Comparison of ENCODE assay signal across 8 mouse cellular contexts in the genomic region with DNA sequence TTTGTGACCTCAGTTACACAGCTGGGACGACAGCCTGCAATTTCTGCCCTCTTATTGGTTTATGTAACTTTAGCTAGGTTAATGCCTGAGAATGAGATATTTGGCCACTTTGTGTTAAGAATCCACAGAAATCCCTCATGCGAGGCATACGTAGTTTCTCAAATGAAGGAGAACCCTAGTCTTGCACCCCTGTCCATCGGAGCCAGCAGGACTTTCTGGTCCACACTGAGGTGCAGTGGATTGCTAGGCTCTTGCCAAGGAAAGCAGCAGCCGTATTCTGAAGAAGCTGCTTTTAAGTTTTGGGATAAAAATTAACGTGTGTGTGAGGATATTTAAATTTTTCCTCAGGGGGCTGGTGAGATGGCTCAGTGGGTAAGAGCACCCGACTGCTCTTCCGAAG. TPM values are rescaled to one million over a fixed set of nuclear protein-coding genes. Genes with fewer than 3 reads are reported as not detected.
DNase-seq lines count a peak whose midpoint lies in the region; ATAC-seq and TF ChIP-seq lines count a peak whose summit lies in the region.

No protein-coding gene starts in this region.

- no peak for DNase-seq in heart, adult 18-20 months
- DNase-seq in liver, postnatal 0 days = no peak
- DNase-seq in T-cell, adult 2 months (ENCODE audit: low spot score) = no peak
- DNase-seq in left cerebral cortex, adult 18-20 months (ENCODE audit: low spot score in 2 of 2) = no peak
- no peak for DNase-seq in lung, postnatal 10 days

- H3K4me1 ChIP-seq in heart, embryonic 16.5 days (ENCODE audit: control insufficient read depth, insufficient read depth, low read length) = peaks cover 15% of the 10 kb centered on the region
- H3K4me1 ChIP-seq in E14TG2a.4 (replicated peaks; ENCODE audit: low read depth, low read length) = peaks cover 44% of the 10 kb centered on the region
- H3K4me1 ChIP-seq in forebrain, embryonic 16.5 days (replicated peaks; ENCODE audit: control insufficient read depth, insufficient read depth, low read length) = peaks cover 24% of the 10 kb centered on the region
- peaks cover 23% of the 10 kb centered on the region for H3K4me1 ChIP-seq in liver, postnatal 0 days (ENCODE audit: insufficient read depth)

- no peaks in the 10 kb centered on the region for H3K27me3 ChIP-seq in heart, embryonic 16.5 days (ENCODE audit: control insufficient read depth, insufficient read depth, low read length)
- H3K27me3 ChIP-seq in E14TG2a.4 (ENCODE audit: insufficient read depth, low read length) = no peaks in the 10 kb centered on the region
- no peaks in the 10 kb centered on the region for H3K27me3 ChIP-seq in forebrain, embryonic 16.5 days (replicated peaks; ENCODE audit: control insufficient read depth, insufficient read depth, low read length)
- H3K27me3 ChIP-seq in liver, postnatal 0 days (ENCODE audit: insufficient read depth, low read length) = no peaks in the 10 kb centered on the region

- no peaks in the 10 kb centered on the region for H3K9me3 ChIP-seq in heart, embryonic 16.5 days (replicated peaks; ENCODE audit: control insufficient read depth, low read length)
- H3K9me3 ChIP-seq in E14TG2a.4 (ENCODE audit: low read length) = no peaks in the 10 kb centered on the region
- no peaks in the 10 kb centered on the region for H3K9me3 ChIP-seq in forebrain, embryonic 16.5 days (ENCODE audit: control insufficient read depth, low read length)
- H3K9me3 ChIP-seq in liver, postnatal 0 days (ENCODE audit: low read length) = no peaks in the 10 kb centered on the region

- 51% methylated on average over 8 of the region's 8 CpGs for WGBS in heart, embryonic 16.5 days
- WGBS in forebrain, embryonic 16.5 days = 55% methylated on average over 8 of the region's 8 CpGs
- WGBS in liver, postnatal 0 days (ENCODE audit: insufficient replicate concordance) = 50% methylated on average over 8 of the region's 8 CpGs

- peak overlapping the region; percentile 62 for H3K4me2 ChIP-seq in heart, embryonic 16.5 days (ENCODE audit: low read depth, low read length)
- peak overlapping the region; percentile 93 for H3K4me2 ChIP-seq in forebrain, embryonic 16.5 days (ENCODE audit: low read length)
- peak overlapping the region; percentile 80 for H3K4me2 ChIP-seq in liver, postnatal 0 days (ENCODE audit: low read depth, low read length)

- peaks cover 15% of the 10 kb centered on the region for H3K36me3 ChIP-seq in heart, embryonic 16.5 days (ENCODE audit: control insufficient read depth, insufficient read depth)
- peaks cover 41% of the 10 kb centered on the region for H3K36me3 ChIP-seq in E14TG2a.4 (ENCODE audit: insufficient read depth, low read length)
- peaks cover 9% of the 10 kb centered on the region; the same call in 1 of the 2 replicates for H3K36me3 ChIP-seq in forebrain, embryonic 16.5 days (ENCODE audit: control insufficient read depth, insufficient read depth)
- peaks cover 19% of the 10 kb centered on the region for H3K36me3 ChIP-seq in liver, postnatal 0 days (replicated peaks; ENCODE audit: insufficient read depth, low read length)

- no peak for ATAC-seq in heart, embryonic 16.5 days (replicated peaks; ENCODE audit: extremely low read depth, insufficient read depth, low FRiP score)
- no peak for ATAC-seq in forebrain, embryonic 16.5 days
- ATAC-seq in liver, postnatal 0 days = no peak

- no peak for TF ChIP-seq CTCF in E14TG2a.4 (conservative IDR thresholded peaks at IDR 0.05; ENCODE audit: low read length)
- no peak for TF ChIP-seq CTCF in liver, postnatal 0 days (IDR thresholded peaks at IDR 0.05; ENCODE audit: low read depth)

- H3K9ac ChIP-seq in heart, embryonic 16.5 days (ENCODE audit: low read length) = peak overlapping the region; percentile 85
- no peak overlapping the region; the same call in 1 of the 2 replicates for H3K9ac ChIP-seq in forebrain, embryonic 16.5 days (replicated peaks; ENCODE audit: low read depth, low read length)
- peak overlapping the region; percentile 95; the same call in 1 of the 2 replicates for H3K9ac ChIP-seq in liver, postnatal 0 days (replicated peaks)

- TF ChIP-seq EP300 in liver, postnatal 0 days (IDR thresholded peaks at IDR 0.05; ENCODE audit: low read depth) = no peak

- H3K27ac ChIP-seq in heart, embryonic 16.5 days (ENCODE audit: low read length) = peak overlapping the region; percentile 94
- H3K27ac ChIP-seq in forebrain, embryonic 16.5 days (ENCODE audit: low read length) = 0 out of 2 replicates have a peak overlapping the region, but pooled peaks have one; percentile 6
- no peak overlapping the region; the same call in none of the 2 replicates for H3K27ac ChIP-seq in liver, postnatal 0 days (ENCODE audit: low read depth)

- peak overlapping the region; percentile 66 for H3K4me3 ChIP-seq in heart, embryonic 16.5 days (ENCODE audit: low read length)
- H3K4me3 ChIP-seq in E14TG2a.4 (replicated peaks; ENCODE audit: low read length) = peak overlapping the region; percentile 54
- H3K4me3 ChIP-seq in forebrain, embryonic 16.5 days (replicated peaks; ENCODE audit: low read length) = peak overlapping the region; percentile 78
- H3K4me3 ChIP-seq in liver, postnatal 0 days (ENCODE audit: low read depth, low read length) = peak overlapping the region; percentile 98

RNA-seq across cellular contexts. Expression of a gene that starts 0.5 kb away (rescaled TPM):
- 124 and 132 TPM in 2 replicates for polyA plus RNA-seq in heart, embryonic 16.5 days (2015; fragmentation: Nextera tagmentation; extraction: Ambion mirVana)
- total RNA-seq in heart, adult 18-20 months (2021) = 100 to 1,000 TPM; 106 to 108 TPM
- polyA plus RNA-seq in forebrain, embryonic 16.5 days (2015; fragmentation: Nextera tagmentation; extraction: Ambion mirVana) = 111 and 121 TPM in 2 replicates
- polyA plus RNA-seq in liver, postnatal 0 days (2015; fragmentation: Nextera tagmentation; extraction: Ambion mirVana) = 89.9 and 92.7 TPM in 2 replicates
- total RNA-seq in left cerebral cortex, adult 18-20 months (2021) = 100 to 1,000 TPM; 103 to 110 TPM

RNA-seq across cellular contexts. Expression of a gene that starts 8.9 kb away (rescaled TPM):
- 77.8 and 86.8 TPM in 2 replicates for polyA plus RNA-seq in heart, embryonic 16.5 days (2015; fragmentation: Nextera tagmentation; extraction: Ambion mirVana)
- 10 to 100 TPM; 22.0 to 26.6 TPM for total RNA-seq in heart, adult 18-20 months (2021)
- 16.9 and 19.8 TPM in 2 replicates for polyA plus RNA-seq in forebrain, embryonic 16.5 days (2015; fragmentation: Nextera tagmentation; extraction: Ambion mirVana)
- polyA plus RNA-seq in liver, postnatal 0 days (2015; fragmentation: Nextera tagmentation; extraction: Ambion mirVana) = 13.7 and 14.4 TPM in 2 replicates
- total RNA-seq in left cerebral cortex, adult 18-20 months (2021) = 1 to 10 TPM; 6.2 to 7.3 TPM

RNA-seq across cellular contexts. Expression of a gene that starts 16.6 kb away (rescaled TPM):
- 3.5 TPM in 2 replicates for polyA plus RNA-seq in heart, embryonic 16.5 days (2015; fragmentation: Nextera tagmentation; extraction: Ambion mirVana)
- 10 to 100 TPM; 45.0 to 51.5 TPM for total RNA-seq in heart, adult 18-20 months (2021)
- polyA plus RNA-seq in forebrain, embryonic 16.5 days (2015; fragmentation: Nextera tagmentation; extraction: Ambion mirVana) = 7.0 and 10.0 TPM in 2 replicates
- 5.1 and 5.7 TPM in 2 replicates for polyA plus RNA-seq in liver, postnatal 0 days (2015; fragmentation: Nextera tagmentation; extraction: Ambion mirVana)
- 10 to 100 TPM; 88.0 to 96.3 TPM for total RNA-seq in left cerebral cortex, adult 18-20 months (2021)

RNA-seq across cellular contexts. Expression of a gene that starts 18.3 kb away (rescaled TPM):
- polyA plus RNA-seq in heart, embryonic 16.5 days (2015; fragmentation: Nextera tagmentation; extraction: Ambion mirVana) = 126 and 129 TPM in 2 replicates
- 10 to 100 TPM; 17.9 to 25.7 TPM for total RNA-seq in heart, adult 18-20 months (2021)
- 176 and 188 TPM in 2 replicates for polyA plus RNA-seq in forebrain, embryonic 16.5 days (2015; fragmentation: Nextera tagmentation; extraction: Ambion mirVana)
- 47.7 and 52.5 TPM in 2 replicates for polyA plus RNA-seq in liver, postnatal 0 days (2015; fragmentation: Nextera tagmentation; extraction: Ambion mirVana)
- 10 to 100 TPM; 60.1 to 65.5 TPM for total RNA-seq in left cerebral cortex, adult 18-20 months (2021)

RNA-seq across cellular contexts. Expression of a gene that starts 27.9 kb away (rescaled TPM):
- polyA plus RNA-seq in heart, embryonic 16.5 days (2015; fragmentation: Nextera tagmentation; extraction: Ambion mirVana) = 133 and 138 TPM in 2 replicates
- 10 to 100 TPM; 76.7 to 79.8 TPM for total RNA-seq in heart, adult 18-20 months (2021)
- polyA plus RNA-seq in forebrain, embryonic 16.5 days (2015; fragmentation: Nextera tagmentation; extraction: Ambion mirVana) = 214 and 231 TPM in 2 replicates
- polyA plus RNA-seq in liver, postnatal 0 days (2015; fragmentation: Nextera tagmentation; extraction: Ambion mirVana) = 167 and 171 TPM in 2 replicates
- 10 to 100 TPM; 84.9 to 89.4 TPM for total RNA-seq in left cerebral cortex, adult 18-20 months (2021)
